Mouse (Mus musculus) heart, postnatal 14 days (tissue): ENCODE data around the gene Ufd1. TPM values are rescaled to one million over a fixed set of nuclear protein-coding genes. Genes with fewer than 3 reads are reported as not detected.
A peak's percentile ranks its signal among the peaks of the same experiment; 100 is the strongest.
"Not testable (repeated sequence)": the region's sequence is repeated elsewhere in the genome, so short reads cannot be mapped to it uniquely, and the experiment has no call there.

Experiments used
- DNase-seq, 2 experiments: peaks; one replicate each; pipeline ENCODE4 v3.0.0; 2021 to 2022
- intact Hi-C: fragments of 180-260 bp; cut with DNase I; formaldehyde crosslinking; loops from one replicate; pipeline ENCODE4 v1.15.1; 2025
- total RNA-seq, 2 experiments: library from RNA; stranded (reverse); gene quantifications; 2 replicates each; pipeline ENCODE4 v1.2.3; 2021

Gene Ufd1
- total RNA-seq, 2 experiments from 2014 or later, result 56.5 to 61.4 TPM

GRCm38 (mm10) chr16:18798841-18799240, 12.7 kb upstream of the Ufd1 start:
- intact Hi-C loops, result loop anchor here (1.0 to 5.0 kb wide), 2 partner anchors 103 to 172 kb away; partner anchors contain the start of genes Gm49601 and Sept5
- peak; percentile 59 to 67 for DNase-seq

- intact Hi-C loops, result no loop called here
- no peak for DNase-seq
Observed at GRCm38 (mm10) chr16:18805746-18806145, 5.8 kb upstream of the Ufd1 start.

- no peak for DNase-seq
- intact Hi-C loops, result no loop called here
Observed at GRCm38 (mm10) chr16:18809001-18809400, 2.6 kb upstream of the Ufd1 start.

- DNase-seq, result no peak
- intact Hi-C loops, result loop anchor here (5.0 kb wide), 1 partner anchor 66 kb away; the partner anchor contains the start of genes Hira and Mrpl40
Observed at GRCm38 (mm10) chr16:18811032-18811431, 547 bp upstream of the Ufd1 start.

- DNase-seq, result no peak
- intact Hi-C loops, result loop anchor here (5.0 kb wide), 1 partner anchor 65 kb away; the partner anchor contains the start of genes Hira and Mrpl40
Observed at GRCm38 (mm10) chr16:18812385-18812910, 869 bp downstream of the Ufd1 start.

- no peak for DNase-seq
- intact Hi-C loops, result no loop called here
Observed at GRCm38 (mm10) chr16:18822356-18822755, 10.8 kb downstream of the Ufd1 start.

GRCm38 (mm10) chr16:18822925-18823324, 11.3 kb downstream of the Ufd1 start:
- DNase-seq, result no peak
- intact Hi-C loops, result no loop called here

- no peak for DNase-seq
- intact Hi-C loops, result no loop called here
Observed at GRCm38 (mm10) chr16:18828630-18829029, 17.1 kb downstream of the Ufd1 start.

- DNase-seq, result no peak
- intact Hi-C loops, result no loop called here
Observed at GRCm38 (mm10) chr16:18829102-18829501, 17.5 kb downstream of the Ufd1 start.

- no peak for DNase-seq
- intact Hi-C loops, result no loop called here
Observed at GRCm38 (mm10) chr16:18833486-18833885, 21.9 kb downstream of the Ufd1 start.

- no peak for DNase-seq
- intact Hi-C loops, result loop anchor here (2.0 kb wide), 1 partner anchor 41 kb away; the partner anchor contains the start of genes Hira and Mrpl40
Observed at GRCm38 (mm10) chr16:18836073-18836467, 24.5 kb downstream of the Ufd1 start.

- intact Hi-C loops, result loop anchor here (2.0 kb wide), 1 partner anchor 40 kb away; the partner anchor contains the start of genes Hira and Mrpl40
- peak; percentile 91 to 94 for DNase-seq
Observed at GRCm38 (mm10) chr16:18836468-18837208, 25.1 kb downstream of the Ufd1 start, which contains the start of the genes 2510002D24Rik and Gm28539. Gene 2510002D24Rik, plus strand, starts transcription at chr16:18836578. Gene Gm28539, plus strand, starts transcription at chr16:18836584.

GRCm38 (mm10) chr16:18838346-18838745, 26.8 kb downstream of the Ufd1 start:
- intact Hi-C loops, result no loop called here
- peak in 1 of 2 experiments; percentile 18 for DNase-seq

- no peak for DNase-seq
- intact Hi-C loops, result no loop called here
Observed at GRCm38 (mm10) chr16:18846301-18846820, 34.8 kb downstream of the Ufd1 start.

GRCm38 (mm10) chr16:18849521-18850190, 38.1 kb downstream of the Ufd1 start:
- DNase-seq, intact Hi-C loops: not testable (repeated sequence)

- peak in 1 of 2 experiments; percentile 40 for DNase-seq
Observed at GRCm38 (mm10) chr16:18858551-18858950, 47.0 kb downstream of the Ufd1 start.

GRCm38 (mm10) chr16:18860186-18860585, 48.6 kb downstream of the Ufd1 start:
- intact Hi-C loops, result no loop called here
- DNase-seq, result peak; percentile 25 to 63

More at GRCm38 (mm10) chr16:18858551-18858950, 47.0 kb downstream of the Ufd1 start:
- intact Hi-C loops, result loop anchor here (2.0 to 5.0 kb wide), 2 partner anchors 162 to 231 kb away; partner anchors contain the start of genes Gm49601 and Sept5

GRCm38 (mm10) chr16:18870495-18870894, 58.9 kb downstream of the Ufd1 start:
- intact Hi-C loops, DNase-seq: not testable (repeated sequence)

GRCm38 (mm10) chr16:18876091-18876441, 64.5 kb downstream of the Ufd1 start:
- intact Hi-C loops, result loop anchor here (2.0 to 5.0 kb wide), 2 partner anchors 39 to 64 kb away; partner anchors contain the start of genes 2510002D24Rik, Cdc45, Gm28539 and Ufd1

More at GRCm38 (mm10) chr16:18876091-18876441, 64.5 kb downstream of the Ufd1 start:
- DNase-seq, result no peak
